Mouse (Mus musculus): ENCODE measurements at regions not wholly inside any gene's neighbourhood (a gene's known extent, or its start where the extent isn't known, plus 50 kb on each side); places are given as distances from the start of the nearest gene placed in this dataset.

GRCm38 (mm10) chr12:106559566-106559965, 549.5 kb downstream of the Vrk1 start:
- TF ChIP-seq POLR2A (IDR thresholded peaks at IDR 0.05; ENCODE audit: control insufficient read depth in 1 of 2, insufficient read depth in 1 of 2, low read depth in 1 of 2, low read length in 2 of 2, poor library complexity in 1 of 2) (no peak), MYB (IDR thresholded peaks at IDR 0.05; ENCODE audit: low read depth, low read length) (no peak), ZC3H11A (IDR thresholded peaks at IDR 0.05; ENCODE audit: low read depth, low read length) (no peak), MAX (IDR thresholded peaks at IDR 0.05; ENCODE audit: low read length) (no peak), POLR2AphosphoS5 (IDR thresholded peaks at IDR 0.05; ENCODE audit: borderline replicate concordance, low read depth, low read length) (no peak), MYC (IDR thresholded peaks at IDR 0.05; ENCODE audit: low read depth, low read length) (no peak), RCOR1 (IDR thresholded peaks at IDR 0.05; ENCODE audit: low read depth, low read length) (no peak), GATA1 (IDR thresholded peaks at IDR 0.05; ENCODE audit: low read depth, low read length) (no peak), MAFK (IDR thresholded peaks at IDR 0.05; ENCODE audit: borderline replicate concordance, low read depth, low read length) (no peak), CTCF (IDR thresholded peaks at IDR 0.05 in 2 of 3, conservative IDR thresholded peaks at IDR 0.05 in 1 of 3; ENCODE audit: control insufficient read depth in 1 of 3, insufficient read depth in 1 of 3, low read depth in 2 of 3, low read length in 3 of 3, poor library complexity in 1 of 3, severe bottlenecking in 1 of 3) (no peak), ZNF384 (IDR thresholded peaks at IDR 0.05; ENCODE audit: low read depth, low read length) (no peak), E2F4 (IDR thresholded peaks at IDR 0.05; ENCODE audit: borderline replicate concordance, low read depth, low read length) (no peak), UBTF (IDR thresholded peaks at IDR 0.05; ENCODE audit: borderline replicate concordance, insufficient read depth, low read depth, low read length) (no peak), USF1 (IDR thresholded peaks at IDR 0.05; ENCODE audit: low read depth, low read length) (no peak)
